Mouse (Mus musculus) cerebellum, adult 2 months (tissue): ENCODE results near the gene Prkce.

ENCODE experiments used
- CTCF ChIP-seq: fragments of 200-500 bp; IDR thresholded peaks from 2 replicates; pipeline ENCODE4 v1.5.1; 2011; ENCODE audit warnings: low read depth, mild to moderate bottlenecking, control low read depth, low read length, moderate library complexity, borderline replicate concordance; ENCODE audit not compliant: insufficient read depth
- POLR2A ChIP-seq: fragments of 200-500 bp; IDR thresholded peaks from 2 replicates; pipeline ENCODE4 v1.6.1; 2011; ENCODE audit warnings: low read length, control low read depth, borderline replicate concordance; ENCODE audit not compliant: insufficient read depth

- TF ChIP-seq POLR2A (no peak), CTCF (no peak)
Observed at GRCm38 (mm10) chr17:86570491-86570890, 402.9 kb downstream of the Prkce start.
